Mouse (Mus musculus) c-Kit-positive CD71-positive TER-119-positive erythroid progenitor cells, embryonic 14.5 days (primary cell): ENCODE measurements around the gene Sfpq.

Experiments
- DNase-seq: peaks from one replicate; pipeline ENCODE4 v3.0.0-alpha.2; 2013; ENCODE audit warnings: low spot score

Sfpq gene

DNA sequence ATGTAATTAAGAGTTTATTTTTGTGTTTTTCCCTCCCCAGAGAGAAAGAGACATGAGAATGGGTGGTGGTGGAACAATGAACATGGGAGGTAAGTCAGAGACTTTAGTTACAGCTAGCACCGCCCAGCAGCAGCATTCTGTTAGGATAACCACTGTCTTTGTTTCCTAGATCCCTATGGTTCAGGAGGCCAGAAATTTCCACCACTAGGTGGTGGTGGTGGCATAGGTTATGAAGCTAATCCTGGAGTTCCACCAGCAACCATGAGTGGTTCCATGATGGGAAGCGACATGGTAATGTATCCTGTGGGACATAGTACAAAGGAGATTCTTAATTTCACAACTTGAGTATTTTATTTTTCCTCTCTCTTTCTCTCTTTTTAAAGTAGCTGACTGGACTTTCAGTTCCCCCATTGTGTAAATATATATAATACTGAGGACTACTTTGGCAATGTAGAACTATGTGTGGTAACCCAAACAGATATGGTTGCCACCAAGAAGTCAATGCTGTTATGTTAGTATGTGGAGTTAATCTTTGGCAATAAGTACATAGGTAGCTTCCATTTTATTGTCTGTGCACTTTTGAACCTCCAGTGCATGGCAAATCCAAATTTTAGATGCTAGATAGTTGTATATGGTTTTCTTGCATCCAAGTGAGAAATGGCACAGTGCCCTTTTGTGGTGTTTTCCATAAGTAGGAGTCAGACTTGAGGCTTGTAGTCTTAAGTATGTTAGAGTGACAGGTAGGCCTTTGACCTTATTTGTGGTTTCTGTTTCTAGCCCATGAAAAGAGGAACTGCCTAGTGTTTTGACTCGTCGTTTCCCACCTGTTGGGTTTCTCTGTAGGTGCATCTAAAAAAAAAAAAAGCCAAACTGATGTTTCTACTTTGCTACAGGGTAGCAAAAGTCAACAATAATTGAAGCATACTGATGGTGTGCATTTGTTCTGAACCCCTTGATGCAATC lies 6.4 kb downstream of the Sfpq start:
- DNase-seq = peak; percentile 40

DNA sequence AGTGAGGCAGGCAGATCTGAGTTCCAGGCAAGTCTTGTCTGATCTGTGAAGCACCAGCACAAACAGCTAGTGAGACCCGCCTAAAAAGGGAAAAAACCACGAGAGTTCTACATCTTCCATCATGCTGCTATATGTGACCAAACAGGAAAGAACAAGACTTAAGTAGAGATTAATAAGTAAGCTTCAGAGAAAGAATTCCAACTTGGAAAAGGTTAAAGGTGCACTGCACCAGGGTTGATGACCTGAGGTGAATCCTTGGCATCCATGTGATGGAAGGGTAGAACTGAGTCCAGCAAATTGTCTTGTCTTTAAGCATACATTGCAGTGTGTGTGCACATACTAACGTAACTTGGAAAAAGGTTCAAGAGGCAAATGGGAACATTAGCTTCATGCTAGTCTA lies 16.0 kb downstream of the Sfpq start:
- no peak for DNase-seq

DNA sequence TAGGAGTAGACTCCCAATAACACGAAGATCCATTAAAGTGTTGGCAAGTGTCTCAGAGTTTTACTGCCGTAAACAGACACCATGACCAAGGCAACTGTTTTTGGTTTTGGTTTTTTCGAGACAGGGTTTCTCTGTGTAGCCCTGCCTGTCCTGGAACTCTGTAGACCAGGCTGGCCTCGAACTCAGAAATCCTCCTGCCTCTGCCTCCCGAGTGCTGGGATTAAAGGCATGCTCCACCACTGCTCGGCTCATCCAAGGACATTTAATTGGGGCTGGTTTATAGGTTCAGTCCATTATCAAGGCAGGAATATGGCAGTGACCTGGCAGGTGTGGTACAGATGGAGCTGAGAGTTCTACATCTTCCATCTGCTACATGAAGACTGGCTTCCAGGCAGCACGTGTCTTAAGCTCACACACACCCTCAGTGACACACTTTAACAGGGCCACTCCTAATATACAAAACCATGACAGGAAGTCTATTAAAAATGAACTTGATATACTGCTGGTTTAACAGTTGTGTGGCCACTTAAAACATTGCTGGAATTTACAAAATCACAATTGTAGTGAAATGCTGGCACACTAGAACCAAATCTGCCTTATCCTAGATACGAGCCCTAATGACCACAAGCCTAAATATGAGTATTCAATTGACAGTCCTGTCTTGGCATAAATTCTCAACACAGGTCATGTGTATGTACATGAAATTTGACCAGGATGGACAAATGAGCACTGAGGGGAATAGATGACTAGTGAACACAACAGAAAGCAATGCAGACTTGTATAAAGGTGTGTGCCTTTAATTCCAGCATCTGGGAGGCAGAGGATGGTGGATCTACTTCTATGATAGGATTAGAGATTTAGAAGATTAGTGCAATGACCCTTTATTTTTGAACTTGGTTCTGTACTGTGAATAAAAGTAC lies 17.0 kb downstream of the Sfpq start:
- DNase-seq = no peak

DNA sequence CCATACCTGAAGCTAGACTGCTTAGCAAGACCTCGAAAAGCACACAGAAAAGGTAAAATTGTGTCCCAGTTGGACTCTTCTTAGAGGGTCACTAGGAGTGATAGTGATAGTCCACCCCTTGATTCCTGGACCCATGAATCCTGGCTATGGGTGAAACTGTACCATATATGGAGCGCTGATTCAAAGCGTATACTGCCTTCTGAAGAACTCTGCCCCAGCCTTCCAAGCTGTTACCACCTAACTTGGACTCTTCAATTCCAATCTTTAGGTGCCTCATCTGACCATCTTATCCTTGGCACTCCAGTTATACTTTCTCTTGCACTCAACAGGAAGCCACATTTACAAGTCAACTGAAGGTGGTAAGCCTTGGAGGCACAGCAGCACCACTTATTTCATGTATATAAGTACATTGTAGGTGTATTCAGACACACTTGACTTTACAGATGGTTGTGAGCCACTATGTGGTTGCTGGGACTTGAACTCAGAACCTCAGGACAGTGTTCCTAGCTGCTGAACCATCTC lies 17.8 kb downstream of the Sfpq start:
- no peak for DNase-seq

DNA sequence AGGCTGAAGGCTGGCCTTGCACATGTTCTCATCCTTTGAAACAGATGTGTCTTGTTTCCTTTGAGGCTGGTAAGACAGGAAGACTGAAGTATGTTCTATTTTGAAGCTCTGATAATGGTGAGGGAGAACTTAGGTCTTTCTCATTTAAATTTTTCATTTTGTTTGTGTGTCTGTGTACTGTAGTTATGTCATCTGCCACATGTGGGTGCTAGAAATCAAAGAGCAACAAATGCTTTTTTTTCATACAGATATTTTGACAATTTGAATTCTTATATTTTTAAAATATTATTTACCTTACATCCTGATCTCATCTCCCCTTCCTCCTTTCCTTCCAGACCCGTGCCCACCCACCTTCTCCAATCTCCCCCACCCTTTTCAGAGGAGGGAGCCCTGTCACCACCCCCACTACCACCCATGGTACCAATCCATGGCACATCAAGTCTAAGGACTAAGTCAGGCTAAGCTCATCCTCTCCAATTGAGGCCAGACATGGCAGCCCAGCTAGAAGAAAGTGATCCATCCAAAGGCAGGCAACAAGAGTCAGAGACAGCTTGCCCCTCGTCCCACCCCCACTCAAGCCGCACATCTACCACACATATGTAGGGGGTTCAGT lies 18.9 kb downstream of the Sfpq start:
- DNase-seq = no peak

DNA sequence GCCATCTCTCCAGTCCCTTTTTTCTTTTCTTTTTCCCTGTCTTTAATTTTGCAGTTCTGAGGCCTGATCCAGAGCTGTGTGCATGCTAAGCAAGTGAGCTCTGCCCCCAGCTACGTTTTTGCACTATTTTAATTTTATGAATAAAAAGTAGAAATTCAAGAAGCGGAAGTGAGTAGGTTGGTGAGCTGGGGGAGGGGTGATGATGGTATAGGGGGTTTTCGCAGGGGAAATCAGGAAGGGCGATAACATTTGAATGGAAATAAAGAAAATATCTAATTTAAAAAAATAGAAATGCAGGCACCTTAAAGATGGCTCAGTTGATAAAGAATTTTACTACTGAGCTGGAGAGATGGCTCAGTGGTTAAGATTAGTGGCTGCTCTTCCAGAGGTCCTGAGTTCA lies 22.4 kb downstream of the Sfpq start:
- DNase-seq = no peak

DNA sequence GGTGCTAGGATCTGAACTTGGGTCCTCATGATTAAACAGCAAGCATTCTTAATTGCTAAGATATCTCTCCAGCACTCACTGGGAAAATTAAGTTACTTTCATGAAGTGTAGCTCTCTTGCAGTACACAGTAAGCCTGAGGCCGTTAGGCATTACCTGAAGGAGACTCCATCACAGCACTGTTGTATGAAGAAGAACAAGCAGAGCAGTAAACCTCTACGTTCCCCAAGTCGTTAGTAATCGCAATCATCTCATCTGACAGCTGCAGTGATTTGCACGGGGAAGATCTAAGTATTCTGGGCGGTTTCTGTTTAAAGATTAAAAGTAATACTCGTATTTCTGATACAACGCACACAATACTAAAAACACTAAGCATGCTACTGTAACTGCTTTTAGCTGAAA lies 30.0 kb downstream of the Sfpq start:
- DNase-seq = no peak

DNA sequence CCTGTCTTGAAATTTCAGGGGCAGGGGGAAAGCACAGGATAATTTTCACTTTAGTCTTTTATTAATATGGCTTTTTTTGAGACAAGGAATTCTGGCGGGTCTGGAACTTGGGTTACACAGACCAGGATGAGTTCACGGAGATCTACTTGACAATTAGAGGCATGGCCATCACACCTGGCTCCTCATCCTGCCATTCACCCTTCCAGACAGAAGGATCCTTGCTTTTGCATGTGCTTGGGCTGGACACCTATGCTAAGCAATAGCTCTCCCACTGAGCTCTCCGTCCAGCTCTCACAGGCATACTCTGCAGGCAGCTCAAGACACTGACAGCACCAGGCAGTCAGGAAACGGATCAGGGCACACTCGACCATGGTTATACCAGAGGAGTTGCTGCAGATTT lies 31.9 kb downstream of the Sfpq start:
- no peak for DNase-seq

DNA sequence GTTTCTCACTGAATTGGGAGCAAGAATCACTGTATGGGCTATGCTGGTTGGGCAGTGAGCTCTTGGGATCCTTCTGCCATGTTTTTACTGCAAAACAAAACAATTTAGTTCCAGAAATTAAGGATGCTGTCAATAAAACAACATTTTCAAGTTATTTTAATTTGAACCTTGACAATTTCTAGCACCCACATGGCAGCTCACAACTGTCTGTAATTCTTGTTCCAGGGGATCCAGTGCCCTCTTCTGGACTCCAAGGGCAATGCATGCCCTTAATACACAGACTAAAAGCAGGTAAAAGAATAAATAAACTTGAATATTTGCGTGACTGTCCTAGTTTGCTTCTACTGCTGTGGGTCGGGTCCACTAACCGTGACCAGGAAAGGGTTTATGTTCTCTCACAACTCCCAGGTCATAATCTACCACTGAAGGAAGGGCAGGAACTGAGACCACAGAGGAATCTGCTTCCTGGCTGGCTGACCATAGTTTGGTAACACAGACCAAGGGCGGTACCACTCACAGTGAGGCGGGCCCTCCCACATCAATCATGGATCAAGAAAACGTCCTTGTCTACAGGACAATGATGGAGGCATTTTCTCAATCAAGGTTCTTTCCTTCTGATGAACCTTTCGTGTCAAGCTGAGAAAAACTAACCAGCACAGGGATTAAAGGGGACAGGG lies 33.5 kb downstream of the Sfpq start:
- no peak for DNase-seq

DNA sequence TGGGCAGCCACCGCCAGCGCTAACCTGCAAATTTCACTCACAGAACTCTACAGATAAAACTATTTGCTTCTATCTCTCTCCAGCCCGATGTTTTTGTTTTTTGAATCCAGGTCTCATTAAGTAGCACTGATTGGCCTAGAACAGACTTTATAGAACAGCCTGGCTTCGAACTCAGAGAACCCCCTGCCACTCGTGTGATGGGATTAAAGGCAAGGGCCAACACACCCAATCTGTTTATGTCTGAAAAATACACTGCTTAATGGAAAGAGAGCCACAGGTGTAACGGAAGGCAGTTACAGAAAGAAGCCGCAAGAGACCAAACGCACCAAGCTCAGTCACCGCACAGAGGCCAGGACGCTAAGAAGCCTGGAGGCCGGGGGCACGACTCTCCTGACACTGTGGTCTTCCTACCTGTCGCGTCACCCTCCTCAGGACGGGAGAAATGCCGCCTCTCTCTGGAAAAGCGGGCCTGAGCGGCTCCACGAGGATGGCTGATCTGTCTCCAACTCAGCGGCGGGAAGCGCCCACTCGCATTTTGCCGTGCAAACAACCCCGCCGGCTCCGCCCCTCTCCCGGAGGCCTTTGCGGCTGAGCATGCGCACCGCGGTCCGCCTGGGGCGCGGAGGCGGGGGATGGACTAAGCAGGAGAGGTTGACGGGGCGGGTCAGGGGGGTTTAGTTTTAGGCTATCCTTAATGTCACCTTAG lies 39.6 kb downstream of the Sfpq start, which contains the start of gene Zmym1:
TSS of gene Zmym1 (minus strand) at position 568 of the 706 bp plus-strand sequence.
- DNase-seq = peak; percentile 86

DNA sequence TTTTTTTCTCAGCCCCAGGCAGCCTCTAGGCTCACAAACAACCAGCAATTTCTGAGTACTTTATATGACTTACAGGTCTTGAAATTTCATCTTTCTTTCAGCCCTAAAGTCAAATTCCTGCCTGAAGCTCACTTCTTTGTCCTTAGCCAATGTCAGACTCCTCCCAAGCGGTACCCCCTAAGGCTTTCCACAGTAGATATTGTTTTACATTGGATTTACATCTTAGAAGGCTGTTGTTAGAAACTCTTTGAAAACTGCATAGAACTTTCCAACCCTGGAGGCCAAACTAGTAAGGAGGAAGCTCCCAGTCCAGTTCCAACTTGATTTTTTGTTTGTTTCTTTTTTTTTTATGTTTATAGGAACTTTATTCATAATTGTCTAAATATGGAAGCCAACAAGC lies 42.9 kb downstream of the Sfpq start:
- no peak for DNase-seq

DNA sequence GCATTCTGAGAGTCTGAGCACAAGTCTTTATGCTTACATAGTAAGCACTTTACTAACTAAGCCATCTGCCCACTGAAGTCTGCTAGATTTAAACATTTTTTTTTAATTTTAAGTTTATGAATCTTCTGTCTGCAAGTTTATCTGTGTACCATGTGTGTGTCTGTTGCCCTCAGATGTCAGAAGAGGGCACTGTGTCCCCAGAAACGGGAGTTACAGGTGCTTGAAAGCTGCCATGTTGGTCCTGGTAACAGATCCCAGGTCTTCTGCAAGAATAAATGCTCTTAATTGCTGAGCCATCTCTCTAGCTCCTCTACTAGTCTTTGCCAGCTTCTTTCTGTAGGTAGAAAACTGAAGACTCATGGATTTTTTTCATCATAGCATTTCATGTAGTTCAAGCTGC lies 53.8 kb downstream of the Sfpq start:
- DNase-seq = no peak

DNA sequence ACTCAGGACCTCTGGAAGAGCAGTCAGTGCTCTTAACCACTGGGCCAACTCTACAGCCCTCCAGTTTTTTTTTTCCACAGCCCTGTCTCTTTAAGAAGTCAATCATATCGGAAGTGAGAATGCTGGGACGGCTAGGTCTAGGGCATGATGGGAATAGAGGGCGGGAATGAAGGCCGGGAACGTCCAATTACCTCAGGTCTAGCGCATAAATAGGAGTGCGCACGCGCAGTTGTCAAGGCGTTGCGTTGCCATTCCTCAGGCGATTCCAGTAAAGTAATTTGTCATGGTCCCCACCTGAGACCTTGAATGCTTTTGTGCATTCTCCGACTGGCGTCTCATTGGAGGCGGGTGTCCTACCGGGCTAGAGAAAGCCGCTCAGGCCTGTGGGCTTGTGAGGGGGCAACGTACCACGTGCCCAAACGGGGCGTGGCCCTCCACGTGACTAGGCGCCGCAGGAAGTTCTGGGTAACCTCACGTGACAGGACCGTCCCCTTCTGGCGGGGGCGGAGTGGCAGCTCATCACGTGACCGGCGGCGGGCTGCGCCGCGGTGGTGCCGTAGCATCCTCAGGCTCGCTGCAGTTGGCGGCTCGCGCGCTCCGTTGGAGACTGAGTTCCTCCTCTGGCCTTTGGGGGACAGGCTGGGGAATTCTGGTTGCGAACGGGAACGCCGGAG lies 55.9 kb downstream of the Sfpq start, which contains the start of gene Zmym6:
TSS of gene Zmym6 (plus strand) at position 509 of the 674 bp plus-strand sequence.
- DNase-seq = peak; percentile 90

DNA sequence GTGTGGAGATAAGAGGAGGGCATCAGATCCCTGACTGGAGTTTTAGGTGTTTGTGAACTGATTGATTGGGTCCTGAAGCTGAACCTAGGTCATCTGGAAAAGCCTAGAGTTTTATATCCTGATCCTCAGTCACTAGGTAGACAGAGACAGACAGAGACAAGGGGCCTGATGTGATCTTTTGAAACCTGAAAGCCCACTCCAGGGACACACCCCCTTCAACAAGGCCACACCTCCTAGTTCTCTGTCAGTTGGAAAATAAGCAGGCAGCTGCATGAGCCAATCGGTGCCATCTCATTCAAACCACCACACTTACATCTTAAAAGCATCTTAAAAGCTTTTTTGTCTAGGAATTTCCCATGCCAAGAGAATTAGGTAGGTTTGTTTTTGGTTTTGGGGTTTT lies 59.7 kb downstream of the Sfpq start:
- DNase-seq = no peak

DNA sequence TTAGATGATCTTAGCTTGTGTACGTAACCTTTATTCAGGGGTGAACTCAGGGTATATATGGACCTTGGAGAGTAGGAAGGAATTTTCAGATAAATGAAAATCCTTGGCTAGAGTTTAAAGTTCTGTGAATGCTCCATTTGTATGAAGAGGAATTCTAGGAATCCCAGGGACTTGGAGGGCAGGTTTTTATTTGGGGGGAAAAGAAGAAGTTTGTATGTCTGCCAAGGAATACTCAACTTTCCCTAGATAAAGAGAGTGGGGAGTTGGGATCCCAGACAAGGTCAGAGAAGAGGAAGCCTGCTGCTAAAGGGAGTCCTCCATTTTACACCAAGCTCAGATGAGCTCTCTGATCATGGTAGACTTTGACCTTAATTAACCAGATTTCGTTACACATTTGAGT lies 62.0 kb downstream of the Sfpq start:
- no peak for DNase-seq

DNA sequence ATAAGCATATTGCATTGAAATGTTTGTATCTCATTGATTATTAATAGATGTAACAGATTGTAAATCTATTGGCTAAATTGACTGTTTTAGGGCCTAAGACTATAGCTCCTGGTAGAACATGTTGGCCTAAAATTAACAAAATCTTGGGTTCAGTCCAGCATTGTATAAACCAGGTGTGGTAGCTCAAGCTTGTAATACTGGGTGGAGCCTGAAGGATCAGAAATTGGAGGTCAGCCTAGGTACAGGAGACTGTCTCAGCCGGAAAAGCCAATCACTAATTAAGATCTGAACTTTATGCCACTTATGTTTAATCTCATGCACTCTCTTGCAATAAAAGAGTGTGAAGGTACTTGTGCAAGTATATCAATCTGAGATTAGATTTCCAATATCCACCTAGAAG lies 64.6 kb downstream of the Sfpq start:
- DNase-seq = no peak
